Mouse (Mus musculus): ENCODE measurements around the gene Rnf222. TPM values are rescaled to one million over a fixed set of nuclear protein-coding genes. Genes with fewer than 3 reads are reported as not detected.

Gene Rnf222
- polyA plus RNA-seq, 1 experiment: 0.05 TPM

GRCm38 (mm10) chr11:68891823-68892222, 3.5 kb downstream of the Rnf222 start:
- DNase-seq (ENCODE audit: low read depth): no peak

GRCm38 (mm10) chr11:68892233-68892832, 4.0 kb downstream of the Rnf222 start:
- no peak for TF ChIP-seq CTCF (IDR thresholded peaks at IDR 0.05; ENCODE audit: borderline replicate concordance, extremely low read depth, insufficient read depth, insufficient read length)
- no peak for TF ChIP-seq POLR2A (IDR thresholded peaks at IDR 0.05; ENCODE audit: borderline replicate concordance, extremely low read depth, insufficient read depth, insufficient read length, poor library complexity, severe bottlenecking)

More at GRCm38 (mm10) chr11:68891823-68892222, 3.5 kb downstream of the Rnf222 start:
- TF ChIP-seq CTCF (IDR thresholded peaks at IDR 0.05; ENCODE audit: borderline replicate concordance, extremely low read depth, insufficient read depth, insufficient read length): no peak
- no peak for TF ChIP-seq POLR2A (IDR thresholded peaks at IDR 0.05; ENCODE audit: borderline replicate concordance, extremely low read depth, insufficient read depth, insufficient read length, poor library complexity, severe bottlenecking)

GRCm38 (mm10) chr11:68893911-68894464, 5.6 kb downstream of the Rnf222 start:
- TF ChIP-seq POLR2A (IDR thresholded peaks at IDR 0.05; ENCODE audit: borderline replicate concordance, extremely low read depth, insufficient read depth, insufficient read length, poor library complexity, severe bottlenecking): no peak
- TF ChIP-seq CTCF (IDR thresholded peaks at IDR 0.05; ENCODE audit: borderline replicate concordance, extremely low read depth, insufficient read depth, insufficient read length): no peak
- no peak for DNase-seq (ENCODE audit: low read depth)

More at GRCm38 (mm10) chr11:68892233-68892832, 4.0 kb downstream of the Rnf222 start:
- no peak for DNase-seq (ENCODE audit: low read depth)

GRCm38 (mm10) chr11:68896247-68896646, 7.9 kb downstream of the Rnf222 start:
- no peak for DNase-seq (ENCODE audit: low read depth)
- TF ChIP-seq CTCF (IDR thresholded peaks at IDR 0.05; ENCODE audit: borderline replicate concordance, extremely low read depth, insufficient read depth, insufficient read length) (no peak), POLR2A (IDR thresholded peaks at IDR 0.05; ENCODE audit: borderline replicate concordance, extremely low read depth, insufficient read depth, insufficient read length, poor library complexity, severe bottlenecking) (no peak)

GRCm38 (mm10) chr11:68897120-68897519, 8.8 kb downstream of the Rnf222 start:
- TF ChIP-seq CTCF (IDR thresholded peaks at IDR 0.05; ENCODE audit: borderline replicate concordance, extremely low read depth, insufficient read depth, insufficient read length) (peak; percentile 61; the same call in 1 of the 2 replicates), POLR2A (IDR thresholded peaks at IDR 0.05; ENCODE audit: borderline replicate concordance, extremely low read depth, insufficient read depth, insufficient read length, poor library complexity, severe bottlenecking) (no peak)
- DNase-seq (ENCODE audit: low read depth): peak; percentile 42

GRCm38 (mm10) chr11:68897838-68898237, 9.5 kb downstream of the Rnf222 start:
- TF ChIP-seq CTCF (IDR thresholded peaks at IDR 0.05; ENCODE audit: borderline replicate concordance, extremely low read depth, insufficient read depth, insufficient read length) (no peak), POLR2A (IDR thresholded peaks at IDR 0.05; ENCODE audit: borderline replicate concordance, extremely low read depth, insufficient read depth, insufficient read length, poor library complexity, severe bottlenecking) (no peak)
- no peak for DNase-seq (ENCODE audit: low read depth)

GRCm38 (mm10) chr11:68898790-68899189, 10.4 kb downstream of the Rnf222 start:
- TF ChIP-seq CTCF (IDR thresholded peaks at IDR 0.05; ENCODE audit: borderline replicate concordance, extremely low read depth, insufficient read depth, insufficient read length): no peak
- no peak for TF ChIP-seq POLR2A (IDR thresholded peaks at IDR 0.05; ENCODE audit: borderline replicate concordance, extremely low read depth, insufficient read depth, insufficient read length, poor library complexity, severe bottlenecking)
- DNase-seq (ENCODE audit: low read depth): no peak

GRCm38 (mm10) chr11:68899815-68900214, 11.5 kb downstream of the Rnf222 start:
- no peak for DNase-seq (ENCODE audit: low read depth)

GRCm38 (mm10) chr11:68900519-68901350, 12.4 kb downstream of the Rnf222 start:
- TF ChIP-seq POLR2A (IDR thresholded peaks at IDR 0.05; ENCODE audit: borderline replicate concordance, extremely low read depth, insufficient read depth, insufficient read length, poor library complexity, severe bottlenecking): no peak
- TF ChIP-seq CTCF (IDR thresholded peaks at IDR 0.05; ENCODE audit: borderline replicate concordance, extremely low read depth, insufficient read depth, insufficient read length): no peak

More at GRCm38 (mm10) chr11:68899815-68900214, 11.5 kb downstream of the Rnf222 start:
- no peak for TF ChIP-seq POLR2A (IDR thresholded peaks at IDR 0.05; ENCODE audit: borderline replicate concordance, extremely low read depth, insufficient read depth, insufficient read length, poor library complexity, severe bottlenecking)
- TF ChIP-seq CTCF (IDR thresholded peaks at IDR 0.05; ENCODE audit: borderline replicate concordance, extremely low read depth, insufficient read depth, insufficient read length): no peak

GRCm38 (mm10) chr11:68901351-68902046, 13.1 kb downstream of the Rnf222 start, which contains the start of gene Rpl26:
Rpl26 (plus strand) TSS chr11:68901583.
- DNase-seq (ENCODE audit: low read depth): peak; percentile 99
- peak; percentile 100 for TF ChIP-seq CTCF (IDR thresholded peaks at IDR 0.05; ENCODE audit: borderline replicate concordance, extremely low read depth, insufficient read depth, insufficient read length)
- peak; percentile 42; the same call in 1 of the 2 replicates for TF ChIP-seq POLR2A (IDR thresholded peaks at IDR 0.05; ENCODE audit: borderline replicate concordance, extremely low read depth, insufficient read depth, insufficient read length, poor library complexity, severe bottlenecking)

More at GRCm38 (mm10) chr11:68900519-68901350, 12.4 kb downstream of the Rnf222 start:
- no peak for DNase-seq (ENCODE audit: low read depth)

- TF ChIP-seq CTCF (IDR thresholded peaks at IDR 0.05; ENCODE audit: borderline replicate concordance, extremely low read depth, insufficient read depth, insufficient read length): no peak
- TF ChIP-seq POLR2A (IDR thresholded peaks at IDR 0.05; ENCODE audit: borderline replicate concordance, extremely low read depth, insufficient read depth, insufficient read length, poor library complexity, severe bottlenecking): no peak
- DNase-seq (ENCODE audit: low read depth): no peak
These were observed 13.7 kb downstream of the Rnf222 start for GRCm38 (mm10) chr11:68902047-68902364.
